Mouse (Mus musculus) small intestine, adult 2 months (tissue): ENCODE measurements at regions not wholly inside any gene's neighbourhood (a gene's known extent, or its start where the extent isn't known, plus 50 kb on each side); places are given as distances from the start of the nearest gene placed in this dataset.

Experiments
- H3K27ac ChIP-seq: fragments of 200-500 bp; 2 replicates; pipeline ENCODE4 v1.5.1; 2012; ENCODE audit warnings: low read depth, low read length, control low read depth, inconsistent platforms; ENCODE audit not compliant: insufficient read depth
- H3K27me3 ChIP-seq: fragments of 200-500 bp; 2 replicates; pipeline ENCODE4 v1.6.1; 2012; ENCODE audit warnings: mild to moderate bottlenecking, moderate library complexity, low read length, inconsistent platforms; ENCODE audit not compliant: control insufficient read depth, insufficient read depth
- H3K36me3 ChIP-seq: fragments of 200-500 bp; 2 replicates; pipeline ENCODE4 v1.6.1; 2012; ENCODE audit warnings: mild to moderate bottlenecking, low read length, control low read depth, inconsistent platforms; ENCODE audit not compliant: control insufficient read depth, insufficient read depth
- H3K4me1 ChIP-seq: fragments of 200-500 bp; 2 replicates; pipeline ENCODE4 v1.6.1; 2012; ENCODE audit warnings: low read length, inconsistent platforms, mixed read lengths; ENCODE audit not compliant: control insufficient read depth, insufficient read depth, insufficient read length
- H3K4me3 ChIP-seq: fragments of 200-500 bp; 2 replicates; pipeline ENCODE4 v1.5.1; 2012; ENCODE audit warnings: low read depth, mild to moderate bottlenecking, control low read depth, inconsistent platforms, low read length, moderate library complexity
- CTCF ChIP-seq: fragments of 200-500 bp; IDR thresholded peaks from 2 replicates; pipeline ENCODE4 v1.5.1; 2012; ENCODE audit warnings: low read depth, mild to moderate bottlenecking, control low read depth, inconsistent platforms, low read length, moderate library complexity, mixed read lengths; ENCODE audit not compliant: insufficient replicate concordance, insufficient read length; ENCODE audit errors: extremely low read depth
- POLR2A ChIP-seq: fragments of 200-500 bp; IDR thresholded peaks from 2 replicates; pipeline ENCODE4 v1.6.1; 2012; ENCODE audit warnings: low read depth, mild to moderate bottlenecking, control low read depth, inconsistent platforms, low read length, moderate library complexity
- WGBS: fragments of 180-500 bp; shearing (Covaris S2); methylation state at CpG from one replicate; pipeline ENCODE4 v1.1.7; 2018; 5-methylcytosine and 5-hydroxymethylcytosine counted together

DNA sequence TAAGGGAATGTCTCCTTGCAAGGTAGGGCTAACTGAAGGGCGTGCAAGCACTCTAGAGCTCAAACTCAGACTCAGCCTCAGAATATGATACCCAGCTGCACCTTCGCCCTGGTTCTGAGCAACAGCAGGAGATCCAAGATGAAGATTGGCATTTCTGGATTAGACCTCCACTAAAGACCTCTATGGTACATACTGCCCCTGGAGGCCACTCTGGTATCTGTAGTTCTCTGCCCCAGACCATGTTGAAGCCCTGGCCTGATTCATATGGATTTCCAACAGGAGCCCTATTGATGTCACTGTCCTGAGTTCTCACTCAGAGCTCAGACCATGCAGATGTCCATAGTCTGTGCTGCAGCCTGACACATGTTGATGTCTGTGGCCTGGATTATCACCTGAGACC, 262.2 kb upstream of the Erbb4 start:
- WGBS, result 79% methylated on average over 2 of the region's 2 CpGs
- Histone ChIP-seq H3K4me3 (no peak overlapping the region), H3K27ac (no peak overlapping the region), H3K27me3 (no peaks in the 10 kb centered on the region), H3K4me1 (no peaks in the 10 kb centered on the region), H3K36me3 (no peaks in the 10 kb centered on the region)
- TF ChIP-seq POLR2A (no peak), CTCF (no peak)

DNA sequence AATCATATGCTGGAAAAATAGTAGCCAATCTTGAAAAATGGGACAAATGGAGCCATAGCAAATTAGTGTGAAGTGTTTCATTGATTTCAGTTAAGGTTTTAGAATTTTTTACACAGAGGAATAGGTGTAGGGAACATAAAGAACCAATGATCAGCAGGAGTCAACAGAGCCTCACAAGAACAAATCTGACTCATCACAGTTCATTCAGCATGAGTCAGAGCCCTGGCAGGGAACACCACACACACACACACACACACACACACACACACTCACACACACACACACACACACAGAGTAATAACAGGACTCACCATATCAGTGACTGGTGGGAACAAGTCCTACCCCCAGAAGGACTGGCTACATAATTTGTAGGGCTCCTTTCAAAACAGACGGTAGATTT, 259.7 kb upstream of the Erbb4 start:
- no peak overlapping the region for H3K27ac ChIP-seq
- H3K4me1 ChIP-seq, result no peaks in the 10 kb centered on the region
- H3K36me3 ChIP-seq, result no peaks in the 10 kb centered on the region
- TF ChIP-seq POLR2A (no peak), CTCF (no peak)
- 51% methylated on average over 1 of the region's 1 CpGs for WGBS
- no peaks in the 10 kb centered on the region for H3K27me3 ChIP-seq
- H3K4me3 ChIP-seq, result no peak overlapping the region

DNA sequence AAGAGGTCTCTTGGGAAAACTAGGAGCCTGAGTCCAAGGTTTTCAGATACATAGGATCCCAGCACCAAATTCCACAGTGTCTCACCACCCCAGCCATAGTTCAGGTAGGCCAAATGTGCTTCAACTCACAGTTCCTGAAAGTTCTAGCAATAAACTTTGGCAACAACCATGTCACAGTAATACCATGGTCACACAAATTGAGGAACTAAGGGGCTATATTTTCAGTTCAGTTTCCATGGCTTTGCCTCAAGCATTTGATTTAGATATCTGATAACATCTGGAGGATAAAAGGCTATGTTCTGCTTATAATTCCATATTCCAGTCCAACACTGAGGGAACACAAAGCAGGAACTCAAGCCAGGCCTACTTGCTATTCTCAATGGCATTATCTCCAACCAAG, 256.2 kb upstream of the Erbb4 start:
- no peak overlapping the region for H3K27ac ChIP-seq
- H3K4me3 ChIP-seq, result no peak overlapping the region
- no peaks in the 10 kb centered on the region for H3K4me1 ChIP-seq
- no peak for TF ChIP-seq POLR2A
- TF ChIP-seq CTCF, result no peak
- H3K36me3 ChIP-seq, result no peaks in the 10 kb centered on the region
- H3K27me3 ChIP-seq, result no peaks in the 10 kb centered on the region

DNA sequence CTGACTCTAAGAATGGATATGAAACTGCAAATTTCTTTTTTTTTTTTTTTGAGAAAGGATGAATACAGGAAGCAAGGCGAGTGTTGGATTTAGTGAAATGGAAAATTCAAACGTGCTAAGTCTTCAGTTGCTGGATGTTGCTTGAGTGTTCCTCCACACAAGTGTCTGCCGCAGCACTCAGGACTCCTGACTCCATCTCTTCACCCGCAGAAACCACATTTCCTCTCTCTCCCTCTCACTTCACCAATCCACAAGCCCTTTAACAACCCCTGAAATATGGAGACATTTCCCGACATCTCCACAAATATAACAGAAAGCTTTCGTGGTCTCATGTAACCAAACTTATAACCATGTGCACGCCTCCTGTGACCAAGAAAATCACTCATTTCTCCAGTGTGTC, 249.7 kb upstream of the Erbb4 start:
- H3K27ac ChIP-seq, result no peak overlapping the region
- no peaks in the 10 kb centered on the region for H3K36me3 ChIP-seq
- WGBS, result 78% methylated on average over 7 of the region's 7 CpGs
- no peaks in the 10 kb centered on the region for H3K4me1 ChIP-seq
- no peaks in the 10 kb centered on the region for H3K27me3 ChIP-seq
- no peak overlapping the region for H3K4me3 ChIP-seq
- TF ChIP-seq CTCF (no peak), POLR2A (no peak)

DNA sequence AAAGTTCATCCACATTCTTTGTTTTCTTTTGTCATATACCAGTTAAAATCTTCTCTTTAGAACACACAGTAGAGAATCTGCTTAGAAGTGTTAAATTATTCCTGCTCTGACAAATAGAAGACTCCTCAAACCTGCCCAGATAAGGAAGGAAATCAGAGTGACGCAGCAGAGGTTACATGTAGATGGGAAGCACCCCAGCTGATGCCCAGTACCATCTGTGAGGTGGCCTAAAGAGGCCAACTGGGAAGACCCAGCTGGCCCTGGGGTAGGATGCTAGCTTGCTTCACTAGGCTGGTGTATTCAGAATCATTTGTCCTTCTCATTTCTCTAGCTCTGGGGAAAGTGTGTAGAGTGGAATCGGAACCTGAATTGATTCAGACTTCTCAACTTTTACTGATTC, 242.6 kb upstream of the Erbb4 start:
- no peaks in the 10 kb centered on the region for H3K27me3 ChIP-seq
- H3K27ac ChIP-seq, result no peak overlapping the region
- WGBS, result 77% methylated on average over 2 of the region's 2 CpGs
- no peaks in the 10 kb centered on the region for H3K4me1 ChIP-seq
- H3K36me3 ChIP-seq, result no peaks in the 10 kb centered on the region
- TF ChIP-seq CTCF (no peak), POLR2A (no peak)
- H3K4me3 ChIP-seq, result no peak overlapping the region

DNA sequence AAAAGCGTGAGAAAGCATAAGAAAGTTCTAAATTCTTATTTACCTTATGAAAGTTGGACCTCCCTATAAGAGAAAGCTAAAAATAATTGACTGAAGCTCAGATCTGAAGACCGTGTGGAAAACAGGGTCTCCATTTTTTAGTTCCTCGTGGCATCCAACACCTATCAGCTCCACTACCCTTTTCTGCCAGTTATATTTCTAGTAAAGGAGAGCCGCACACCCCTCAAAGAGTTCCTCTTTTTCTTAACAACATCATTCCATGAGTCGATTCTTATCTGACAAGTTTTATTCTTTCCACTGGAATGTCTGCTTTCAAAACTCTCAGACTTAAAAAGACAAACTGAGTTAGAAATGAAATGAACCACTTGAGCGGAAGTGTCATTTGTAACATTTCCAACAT, 242.0 kb upstream of the Erbb4 start:
- H3K36me3 ChIP-seq, result no peaks in the 10 kb centered on the region
- TF ChIP-seq POLR2A (no peak), CTCF (no peak)
- 77% methylated on average over 6 of the region's 6 CpGs for WGBS
- no peaks in the 10 kb centered on the region for H3K4me1 ChIP-seq
- no peaks in the 10 kb centered on the region for H3K27me3 ChIP-seq
- no peak overlapping the region for H3K27ac ChIP-seq
- no peak overlapping the region for H3K4me3 ChIP-seq

DNA sequence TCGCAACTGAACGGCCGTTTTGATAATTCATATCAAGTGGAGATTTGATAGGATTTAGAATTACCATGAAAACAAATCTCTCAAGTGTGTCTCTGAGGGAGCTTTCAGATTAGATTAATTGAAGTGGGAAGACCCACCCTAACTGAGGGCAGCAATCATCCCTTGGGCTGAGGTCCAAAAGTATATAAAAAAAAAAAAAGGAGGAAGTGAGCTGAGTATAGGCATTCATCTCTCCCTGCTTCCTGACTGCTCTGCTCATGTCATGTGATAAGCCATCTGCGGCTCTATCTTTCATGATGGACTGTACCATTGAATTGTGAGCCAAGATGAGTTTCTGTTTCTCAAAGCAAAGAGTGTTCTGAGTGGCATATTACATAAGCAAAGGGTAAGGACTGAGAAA, 234.2 kb upstream of the Erbb4 start:
- no peak overlapping the region for H3K27ac ChIP-seq

DNA sequence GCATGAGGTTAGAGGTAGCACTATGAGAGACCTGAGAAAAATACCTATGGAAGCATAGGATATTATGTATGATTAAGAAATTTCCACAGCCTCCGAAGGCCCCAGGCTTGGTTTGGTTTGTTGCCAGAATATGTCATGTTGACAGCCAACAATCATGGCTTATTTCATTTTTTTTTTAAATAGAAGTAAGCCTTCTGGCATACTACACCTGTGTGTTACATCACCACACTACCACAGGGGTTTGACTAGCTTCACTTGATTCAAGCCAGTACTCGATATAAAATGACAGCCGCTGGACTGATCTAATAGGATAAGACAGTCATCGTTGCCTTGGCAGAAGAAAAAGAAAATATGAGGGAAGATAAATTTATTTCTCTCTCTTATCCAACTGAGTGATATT, 232.6 kb upstream of the Erbb4 start:
- Histone ChIP-seq H3K4me1 (no peaks in the 10 kb centered on the region), H3K27ac (no peak overlapping the region), H3K4me3 (no peak overlapping the region), H3K36me3 (no peaks in the 10 kb centered on the region), H3K27me3 (no peaks in the 10 kb centered on the region)
- no peak for TF ChIP-seq CTCF
- no peak for TF ChIP-seq POLR2A
- 90% methylated on average over 4 of the region's 4 CpGs for WGBS

More for the DNA sequence above, 234.2 kb upstream of the Erbb4 start:
- Histone ChIP-seq H3K27me3 (no peaks in the 10 kb centered on the region), H3K4me1 (no peaks in the 10 kb centered on the region), H3K4me3 (no peak overlapping the region), H3K36me3 (no peaks in the 10 kb centered on the region)
- 61% methylated on average over 4 of the region's 4 CpGs for WGBS
- TF ChIP-seq CTCF (no peak), POLR2A (no peak)
